Mouse (Mus musculus): ENCODE data around the gene Dpp6.

Gene Dpp6

GRCm38 (mm10) chr5:27056436-27056835, 239.4 kb downstream of the Dpp6 start:
- in situ Hi-C loops (cut with MboI, MseI) = no loop called here

GRCm38 (mm10) chr5:27060114-27060513, 243.1 kb downstream of the Dpp6 start:
- in situ Hi-C loops (cut with MboI, MseI) = no loop called here

- in situ Hi-C loops (cut with MboI, MseI) = no loop called here
Observed at GRCm38 (mm10) chr5:27063871-27064270, 246.9 kb downstream of the Dpp6 start.

- in situ Hi-C loops (cut with MboI, MseI) = no loop called here
Observed at GRCm38 (mm10) chr5:27066837-27067236, 249.8 kb downstream of the Dpp6 start.

- in situ Hi-C loops (cut with MboI, MseI) = no loop called here
Observed at GRCm38 (mm10) chr5:27075131-27075591, 258.2 kb downstream of the Dpp6 start.

GRCm38 (mm10) chr5:27076046-27076445, 259.0 kb downstream of the Dpp6 start:
- in situ Hi-C loops (cut with MboI, MseI) = no loop called here

- in situ Hi-C loops (cut with MboI, MseI) = no loop called here
Observed at GRCm38 (mm10) chr5:27077821-27078220, 260.8 kb downstream of the Dpp6 start.

- in situ Hi-C loops (cut with MboI, MseI) = loop anchor here (10.0 kb wide), 1 partner anchor 314 kb away; no protein-coding TSS in a partner anchor
Observed at GRCm38 (mm10) chr5:27081275-27081674, 264.3 kb downstream of the Dpp6 start.

GRCm38 (mm10) chr5:27083762-27084161, 266.8 kb downstream of the Dpp6 start:
- in situ Hi-C loops (cut with MboI, MseI) = loop anchor here (10.0 kb wide), 1 partner anchor 311 kb away; no protein-coding TSS in a partner anchor

- in situ Hi-C loops (cut with MboI, MseI) = no loop called here
Observed at GRCm38 (mm10) chr5:27108221-27108620, 291.2 kb downstream of the Dpp6 start.

GRCm38 (mm10) chr5:27122479-27122878, 305.5 kb downstream of the Dpp6 start:
- in situ Hi-C loops (cut with MboI, MseI) = no loop called here

- in situ Hi-C loops (cut with MboI, MseI) = no loop called here
Observed at GRCm38 (mm10) chr5:27122944-27123343, 305.9 kb downstream of the Dpp6 start.

GRCm38 (mm10) chr5:27126034-27126433, 309.0 kb downstream of the Dpp6 start:
- in situ Hi-C loops (cut with MboI, MseI) = loop anchor here (5.0 kb wide), 2 partner anchors 81 to 899 kb away; no protein-coding TSS in a partner anchor

GRCm38 (mm10) chr5:27133196-27133595, 316.2 kb downstream of the Dpp6 start:
- in situ Hi-C loops (cut with MboI, MseI) = no loop called here

- in situ Hi-C loops (cut with MboI, MseI) = no loop called here
Observed at GRCm38 (mm10) chr5:27134436-27135005, 317.5 kb downstream of the Dpp6 start.

GRCm38 (mm10) chr5:27147397-27147945, 330.5 kb downstream of the Dpp6 start:
- in situ Hi-C loops (cut with MboI, MseI) = no loop called here

- in situ Hi-C loops (cut with MboI, MseI) = no loop called here
Observed at GRCm38 (mm10) chr5:27151017-27151416, 334.0 kb downstream of the Dpp6 start.

- in situ Hi-C loops (cut with MboI, MseI) = no loop called here
Observed at GRCm38 (mm10) chr5:27155671-27156070, 338.7 kb downstream of the Dpp6 start.

GRCm38 (mm10) chr5:27156366-27156765, 339.4 kb downstream of the Dpp6 start:
- in situ Hi-C loops (cut with MboI, MseI) = no loop called here

- in situ Hi-C loops (cut with MboI, MseI) = no loop called here
Observed at GRCm38 (mm10) chr5:27161122-27161645, 344.2 kb downstream of the Dpp6 start.

- in situ Hi-C loops (cut with MboI, MseI) = no loop called here
Observed at GRCm38 (mm10) chr5:27168550-27168949, 351.5 kb downstream of the Dpp6 start.

- in situ Hi-C loops (cut with MboI, MseI) = no loop called here
Observed at GRCm38 (mm10) chr5:27184963-27185362, 368.0 kb downstream of the Dpp6 start.
